Mouse (Mus musculus): Measurements from ENCODE around the gene Gm49380.

The Gm49380 gene

DNA sequence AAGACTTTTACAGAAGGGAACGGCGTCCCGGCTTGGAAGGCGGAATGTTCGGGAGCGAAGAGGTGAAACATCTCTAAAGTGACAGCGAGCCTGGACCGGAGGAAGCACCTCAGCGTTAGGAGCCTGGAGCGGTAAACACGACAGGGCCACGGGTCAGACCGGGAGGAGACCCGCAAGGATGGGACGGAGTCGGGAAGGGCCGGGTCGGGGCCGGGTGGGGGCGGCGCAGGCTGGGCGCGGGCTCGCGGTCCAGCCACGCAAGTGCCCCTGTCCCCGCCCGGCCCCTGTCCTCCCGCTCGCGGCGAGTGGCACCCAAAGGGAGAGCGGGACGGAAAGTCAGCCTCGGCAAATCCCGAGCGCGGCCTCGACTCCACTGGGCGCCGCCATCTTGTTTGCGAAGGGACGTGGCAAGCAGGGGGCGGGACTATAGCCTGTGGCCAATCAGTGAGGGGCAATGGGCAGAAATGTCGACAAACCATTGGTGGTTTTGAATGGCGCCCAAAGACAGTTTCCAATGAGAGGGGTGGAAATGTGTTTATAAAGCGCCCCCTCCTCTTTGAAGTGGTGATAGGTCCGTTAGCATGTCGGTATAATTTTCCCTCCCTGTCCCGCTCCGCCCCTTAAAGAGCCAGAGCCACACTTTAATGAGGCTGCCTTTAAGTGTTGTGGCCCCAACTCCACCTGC is at the start of gene Gm49380, which contains the start of gene Rnf26:
TSS of gene Gm49380 (minus strand) at position 396 of the 685 bp plus-strand sequence.
TSS of gene Rnf26 (minus strand) at position 413 of the 685 bp plus-strand sequence.
- peak; percentile 95 to 97 for DNase-seq

GRCm38 (mm10) chr9:44159886-44160285 is 46.6 kb upstream of the Gm49380 start:
- no peak for DNase-seq

GRCm38 (mm10) chr9:44147290-44147689 is 34.0 kb upstream of the Gm49380 start:
- peak in 1 of 2 experiments; percentile 24 for DNase-seq

DNA sequence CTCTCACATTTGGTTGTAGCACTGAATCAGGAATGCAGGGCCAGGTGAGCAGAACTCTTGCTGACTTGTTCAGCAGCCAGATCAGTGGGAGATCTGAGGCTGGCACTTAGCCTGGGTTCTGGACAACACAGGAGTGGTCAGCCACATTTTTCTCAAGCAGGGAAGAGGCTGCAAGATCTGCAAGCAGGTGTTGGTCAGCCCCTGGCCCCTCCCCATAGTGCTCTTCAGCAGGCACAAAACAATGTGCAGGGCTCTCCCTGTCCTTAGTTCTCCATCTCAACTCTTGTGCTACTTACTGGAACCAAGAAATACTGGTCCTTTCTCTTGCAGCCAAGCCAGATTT is 31.4 kb upstream of the Gm49380 start:
- peak; percentile 81 to 83 for DNase-seq

DNA sequence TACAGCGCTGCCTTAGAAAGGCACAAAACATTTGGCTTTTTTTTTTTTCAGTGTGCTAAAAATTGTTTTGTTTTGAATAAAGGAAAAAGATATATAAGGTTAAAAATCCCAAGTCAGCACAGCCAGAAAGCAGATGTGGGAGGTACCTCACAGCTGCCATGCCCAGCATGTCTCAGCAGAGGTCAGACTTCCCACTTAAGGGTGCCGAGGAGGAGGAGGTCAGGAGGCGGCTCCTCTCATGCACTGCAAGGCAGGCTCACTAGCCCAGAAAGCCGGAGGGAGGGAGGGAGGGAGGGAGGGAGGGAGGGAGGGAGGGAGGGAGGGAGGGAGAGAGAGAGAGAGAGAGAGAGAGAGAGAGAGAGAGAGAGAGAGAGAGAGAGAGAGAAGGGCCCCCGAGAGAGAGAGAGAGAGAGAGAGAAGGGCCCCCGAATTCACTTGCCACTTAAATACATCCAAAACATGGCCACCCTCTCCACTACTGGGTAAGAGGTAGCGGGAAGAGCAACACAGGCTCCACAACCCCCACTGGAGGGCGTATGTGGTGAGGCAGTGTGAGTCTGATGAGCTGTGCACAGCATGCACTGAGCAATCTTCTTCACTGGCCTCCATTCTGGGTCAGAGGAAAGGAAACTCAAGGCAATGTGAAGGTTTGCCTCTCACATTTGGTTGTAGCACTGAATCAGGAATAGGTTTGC is 30.9 kb upstream of the Gm49380 start:
- DNase-seq = peak in 1 of 2 experiments; percentile 74

DNA sequence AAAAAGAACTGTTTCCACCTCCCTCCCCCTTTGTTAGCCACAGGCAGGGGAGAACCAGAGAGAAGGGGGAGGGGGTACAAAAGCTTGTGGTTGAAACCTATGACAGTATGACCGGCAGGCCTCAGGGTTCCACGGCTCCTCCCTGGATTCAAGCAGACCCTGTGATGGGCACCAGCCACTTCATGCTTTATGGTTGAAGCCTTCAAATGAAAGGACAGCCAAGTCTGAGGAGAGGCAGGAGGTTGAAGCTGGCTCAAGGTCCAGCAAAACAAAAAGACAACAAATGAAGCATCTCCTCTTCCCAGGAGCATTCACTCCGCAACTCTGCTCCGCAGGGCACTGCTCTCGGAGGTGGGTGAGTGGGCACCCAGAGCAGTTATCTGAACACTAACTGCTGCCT is 30.1 kb upstream of the Gm49380 start:
- peak in 1 of 2 experiments; percentile 9 for DNase-seq

GRCm38 (mm10) chr9:44141951-44142350 is 28.7 kb upstream of the Gm49380 start:
- DNase-seq = no peak

DNA sequence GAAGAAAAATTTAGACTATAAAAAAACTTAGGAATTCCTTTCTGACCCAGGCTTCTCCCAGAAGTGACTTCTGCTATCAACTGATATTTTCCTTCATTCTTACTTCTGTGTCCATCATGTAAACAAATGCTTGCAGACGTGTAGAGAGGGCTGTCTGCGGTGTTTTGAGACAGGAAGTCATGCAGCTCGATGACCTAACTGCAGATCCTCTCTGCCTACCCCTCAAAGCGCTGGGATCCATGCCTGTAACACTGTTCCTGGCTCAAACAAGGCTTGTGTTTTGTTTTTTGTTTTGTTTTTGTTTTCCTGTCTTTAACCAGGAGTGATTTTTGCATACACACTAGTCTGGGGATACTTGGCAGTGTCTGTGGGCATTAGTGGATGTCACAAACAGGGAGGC is 24.5 kb upstream of the Gm49380 start:
- DNase-seq = no peak

- peak; percentile 65 to 66 for DNase-seq
Measured at GRCm38 (mm10) chr9:44135731-44136411, 22.6 kb upstream of the Gm49380 start.

- DNase-seq = peak; percentile 79 to 84
Measured at GRCm38 (mm10) chr9:44134851-44135730, 21.8 kb upstream of the Gm49380 start.

DNA sequence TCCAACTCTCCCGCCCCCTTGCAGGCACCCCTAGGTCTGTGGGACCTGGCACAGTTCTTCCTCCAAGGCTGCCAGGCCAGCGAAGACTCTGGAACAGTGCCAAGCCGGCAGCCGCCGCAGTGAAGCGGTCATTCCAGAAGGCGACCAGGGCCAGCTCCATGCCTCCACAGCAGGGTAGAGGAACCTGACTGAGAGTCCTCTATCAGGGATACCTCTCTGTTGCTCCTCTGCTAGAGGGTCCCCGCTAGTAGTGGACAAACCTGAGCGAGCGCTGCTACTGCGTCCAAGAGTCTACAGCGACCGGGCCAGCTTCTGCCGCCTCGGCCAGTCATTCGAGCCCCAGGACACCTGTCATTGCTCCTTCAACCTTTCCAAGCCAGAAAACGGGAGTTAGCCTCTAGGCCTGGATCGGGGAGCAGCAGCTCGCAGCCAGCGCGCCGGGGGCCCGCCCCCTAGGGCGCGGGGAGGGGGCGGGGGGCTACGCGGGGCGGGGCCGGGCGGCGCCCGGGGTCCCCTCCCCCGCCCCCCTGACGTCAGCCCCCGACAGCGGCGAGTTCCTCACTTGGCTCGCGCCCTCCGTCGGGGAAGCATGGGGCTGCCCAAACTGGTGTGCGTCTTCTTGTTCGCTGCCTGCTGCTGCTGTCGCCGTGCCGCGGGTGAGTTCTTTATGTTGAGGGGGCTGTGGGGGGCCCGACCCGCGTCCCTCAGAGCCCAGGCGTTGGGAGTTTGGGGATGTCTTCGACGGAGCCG is 21.0 kb upstream of the Gm49380 start, which contains the start of gene Mcam:
TSS of gene Mcam (plus strand) at position 369 of the 750 bp plus-strand sequence.
- peak; percentile 91 to 92 for DNase-seq

DNA sequence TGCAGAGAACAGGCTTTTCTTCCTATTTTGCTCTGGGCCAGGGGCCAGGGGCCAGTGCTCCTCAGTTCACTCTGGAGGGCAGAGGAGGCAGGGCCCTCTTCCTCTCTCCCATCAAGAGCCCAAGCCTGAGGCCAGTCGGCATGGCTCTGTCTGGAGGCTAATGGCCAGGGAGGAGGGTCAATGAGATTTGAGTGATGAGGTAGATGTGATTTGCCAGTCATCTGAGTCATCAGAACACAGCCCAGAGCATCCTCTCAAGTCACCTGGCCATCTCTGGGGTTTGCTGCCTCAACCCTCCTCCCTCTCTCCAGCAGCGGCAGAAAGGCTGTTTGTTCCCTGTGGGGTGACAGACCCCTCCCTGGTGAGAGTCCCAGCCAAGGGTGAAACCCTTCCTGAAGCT is 20.0 kb upstream of the Gm49380 start:
- peak; percentile 48 to 49 for DNase-seq

GRCm38 (mm10) chr9:44132200-44132599 is 18.9 kb upstream of the Gm49380 start:
- DNase-seq = no peak

- no peak for DNase-seq
Measured at GRCm38 (mm10) chr9:44131276-44131590, 17.9 kb upstream of the Gm49380 start.

- DNase-seq = no peak
Measured at GRCm38 (mm10) chr9:44130581-44131275, 17.4 kb upstream of the Gm49380 start.

GRCm38 (mm10) chr9:44130034-44130433 is 16.7 kb upstream of the Gm49380 start:
- DNase-seq = peak; percentile 52 to 57

DNA sequence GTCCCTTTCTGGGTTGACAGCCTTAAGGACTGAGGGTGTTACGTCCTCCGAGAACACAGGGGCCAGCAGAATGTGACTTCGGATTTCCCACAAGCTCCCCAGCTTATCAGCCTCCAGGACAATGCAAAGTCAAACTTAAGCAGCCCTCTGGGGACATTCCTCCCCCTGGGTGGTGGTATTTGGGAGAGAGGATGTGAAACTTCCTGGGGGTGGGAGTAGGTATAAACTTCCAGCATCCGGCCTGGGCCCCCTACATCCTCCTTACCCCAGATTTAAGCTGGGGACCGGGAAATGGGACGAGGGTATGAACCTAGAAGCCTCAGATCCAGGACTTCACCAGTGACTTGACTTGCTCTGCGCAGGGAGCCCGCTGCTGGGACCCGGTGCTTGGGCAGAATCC is 16.3 kb upstream of the Gm49380 start:
- DNase-seq = no peak

DNA sequence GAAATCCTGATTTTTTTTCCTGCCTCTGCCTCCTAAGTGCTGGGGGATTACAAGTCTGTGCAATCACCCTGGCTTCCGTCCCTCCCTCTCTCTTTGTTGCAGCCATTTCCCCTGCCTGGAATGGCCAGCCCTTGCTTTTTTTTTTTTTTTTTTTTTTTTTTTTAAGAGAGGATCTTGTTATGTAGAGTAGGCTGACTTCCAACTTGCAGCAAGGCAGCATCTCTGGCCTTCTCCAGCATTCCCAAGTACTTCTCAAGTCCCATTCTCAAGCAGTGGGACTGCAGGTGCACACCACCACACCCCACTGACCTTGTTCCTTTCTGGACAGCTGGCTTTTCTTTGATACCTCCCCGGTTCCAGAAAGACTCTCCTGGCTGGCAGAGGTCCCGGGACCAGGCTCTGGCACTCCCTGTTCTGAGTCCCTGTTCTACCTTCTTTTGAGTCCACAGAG is 14.1 kb upstream of the Gm49380 start:
- DNase-seq = no peak

DNA sequence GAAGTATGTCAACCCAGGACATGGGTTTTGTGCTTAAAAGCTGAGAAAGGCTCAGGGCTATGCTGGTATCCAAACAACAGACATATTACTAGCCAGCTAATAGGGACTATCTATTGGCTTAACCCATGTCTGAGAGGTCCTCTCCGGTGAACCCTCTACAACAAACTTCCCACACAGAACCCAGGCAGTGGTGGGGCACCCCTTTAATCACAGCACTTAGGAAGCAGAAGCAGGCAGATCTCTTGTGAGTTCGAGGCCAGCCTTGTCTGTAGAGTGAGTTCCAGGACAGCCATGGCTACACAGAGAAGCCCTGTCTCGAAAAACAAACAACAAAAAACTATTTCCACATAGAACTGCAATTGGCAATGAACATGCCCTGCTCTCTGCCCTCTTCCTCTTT is 13.4 kb upstream of the Gm49380 start:
- DNase-seq = no peak

DNA sequence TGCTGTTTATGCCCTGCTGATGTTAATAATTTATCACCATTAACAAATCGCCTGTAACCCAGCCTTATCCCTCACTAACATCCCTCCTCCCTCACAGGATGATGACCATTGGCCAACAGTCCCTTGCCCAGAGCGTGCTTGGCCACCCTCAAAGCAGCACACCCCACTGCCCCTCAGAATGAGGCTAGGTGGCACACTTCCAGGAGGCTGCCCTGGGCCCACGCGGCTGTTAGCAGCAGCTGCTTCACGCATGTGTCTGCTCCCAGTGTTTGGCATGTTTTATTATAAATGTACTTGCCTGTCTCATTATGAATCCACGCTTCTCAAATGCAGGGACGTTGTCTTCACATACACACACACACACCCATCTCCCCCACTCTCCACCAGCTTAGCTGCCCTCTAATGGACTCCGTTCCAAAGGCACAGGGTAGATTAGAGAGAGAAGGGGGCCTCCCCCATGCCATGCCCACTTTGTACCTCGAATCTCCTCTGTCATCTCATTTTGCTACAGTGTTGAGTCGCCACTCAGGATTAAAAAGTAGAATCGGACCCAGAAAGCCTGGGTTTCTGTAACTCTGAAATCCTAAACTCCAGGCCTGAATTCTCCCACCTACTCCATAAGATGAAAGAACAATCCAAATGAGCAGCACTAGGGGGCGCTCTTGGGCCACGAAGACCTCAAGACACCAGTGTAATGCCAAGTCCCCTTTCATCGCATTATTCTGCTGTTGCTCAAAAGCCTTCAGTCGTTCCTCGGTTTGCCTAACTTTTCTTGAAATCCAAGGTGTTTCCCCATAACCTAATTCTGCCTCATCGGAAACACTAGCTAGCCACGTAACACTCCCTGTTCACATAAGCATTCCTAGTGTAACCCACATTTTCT is 12.5 kb upstream of the Gm49380 start:
- peak; percentile 88 to 92 for DNase-seq
